Mouse (Mus musculus) limb, embryonic 12.5 days (tissue): ENCODE measurements around the gene Ggta1. TPM values are rescaled to one million over a fixed set of nuclear protein-coding genes. Genes with fewer than 3 reads are reported as not detected.

Source experiments
- ATAC-seq: fragments of 200-750 bp; cut with Nextera tagmentation; 2 replicates; pipeline ENCODE4 v1.8.0; 2017; ENCODE audit warnings: low read depth, moderate TSS enrichment; ENCODE audit not compliant: insufficient number of reproducible peaks, insufficient read depth, low FRiP score, low TSS enrichment
- H3K27ac ChIP-seq: fragments of 300-500 bp; sonication (generic); 2 replicates; pipeline ENCODE4 v1.5.1; 2016; ENCODE audit warnings: mild to moderate bottlenecking, moderate library complexity
- H3K27me3 ChIP-seq: fragments of 300-500 bp; sonication (generic); 2 replicates; pipeline ENCODE4 v1.6.1; 2016; ENCODE audit warnings: mild to moderate bottlenecking, moderate library complexity
- H3K36me3 ChIP-seq: fragments of 300-500 bp; sonication (generic); 2 replicates; pipeline ENCODE4 v1.6.1; 2016; ENCODE audit warnings: mild to moderate bottlenecking, moderate library complexity
- H3K4me1 ChIP-seq: fragments of 300-500 bp; sonication (generic); replicated peaks from 2 replicates; pipeline ENCODE4 v1.6.1; 2016
- H3K4me2 ChIP-seq: fragments of 300-500 bp; sonication (generic); 2 replicates; pipeline ENCODE4 v1.6.1; 2016; ENCODE audit warnings: mild to moderate bottlenecking, moderate library complexity
- H3K4me3 ChIP-seq: fragments of 300-500 bp; sonication (generic); replicated peaks from 2 replicates; pipeline ENCODE4 v1.5.1; 2016; ENCODE audit warnings: mild to moderate bottlenecking
- H3K9ac ChIP-seq: fragments of 300-500 bp; sonication (generic); replicated peaks from 2 replicates; pipeline ENCODE4 v1.6.1; 2016; ENCODE audit warnings: mild to moderate bottlenecking, moderate library complexity
- H3K9me3 ChIP-seq: fragments of 300-500 bp; sonication (generic); 2 replicates; pipeline ENCODE4 v1.6.1; 2016; ENCODE audit warnings: mild to moderate bottlenecking, moderate library complexity
- WGBS: fragments of 180-500 bp; shearing (Covaris S2); methylation state at CpG from one replicate; pipeline ENCODE4 v1.1.7; 2016; 5-methylcytosine and 5-hydroxymethylcytosine counted together
- polyA plus RNA-seq: library from polyadenylated mRNA; unstranded; fragments of >200 nt; fragmentation: Nextera tagmentation; extraction: Ambion mirVana; gene quantifications from 2 replicates; pipeline ENCODE4 v1.2.1, GENCODE M21; 2016

Gene Ggta1
- polyA plus RNA-seq, 1 experiment from 2014 or later = 7.8 TPM

- H3K27ac ChIP-seq = no peak overlapping the region
- no peak overlapping the region for H3K9ac ChIP-seq
- H3K4me3 ChIP-seq = no peak overlapping the region
- WGBS = 83% methylated on average over 6 of the region's 6 CpGs
- no peaks in the 10 kb centered on the region for H3K27me3 ChIP-seq
- H3K4me2 ChIP-seq = no peak overlapping the region
- H3K36me3 ChIP-seq = peaks cover 5% of the 10 kb centered on the region; the same call in 1 of the 2 replicates
- H3K4me1 ChIP-seq = no peaks in the 10 kb centered on the region
- H3K9me3 ChIP-seq = peaks cover 10% of the 10 kb centered on the region; the same call in 1 of the 2 replicates
- ATAC-seq = no peak
Observed at GRCm38 (mm10) chr2:35416473-35416872, 46.6 kb downstream of the Ggta1 start.

- no peak for ATAC-seq
- no peak overlapping the region for H3K27ac ChIP-seq
- H3K4me2 ChIP-seq = no peak overlapping the region
- 93% methylated on average over 3 of the region's 3 CpGs for WGBS
- H3K4me1 ChIP-seq = no peaks in the 10 kb centered on the region
- no peaks in the 10 kb centered on the region for H3K9me3 ChIP-seq
- H3K9ac ChIP-seq = no peak overlapping the region
- no peak overlapping the region for H3K4me3 ChIP-seq
- H3K27me3 ChIP-seq = no peaks in the 10 kb centered on the region
- no peaks in the 10 kb centered on the region for H3K36me3 ChIP-seq
Observed at GRCm38 (mm10) chr2:35412810-35413209, 50.2 kb downstream of the Ggta1 start.

DNA sequence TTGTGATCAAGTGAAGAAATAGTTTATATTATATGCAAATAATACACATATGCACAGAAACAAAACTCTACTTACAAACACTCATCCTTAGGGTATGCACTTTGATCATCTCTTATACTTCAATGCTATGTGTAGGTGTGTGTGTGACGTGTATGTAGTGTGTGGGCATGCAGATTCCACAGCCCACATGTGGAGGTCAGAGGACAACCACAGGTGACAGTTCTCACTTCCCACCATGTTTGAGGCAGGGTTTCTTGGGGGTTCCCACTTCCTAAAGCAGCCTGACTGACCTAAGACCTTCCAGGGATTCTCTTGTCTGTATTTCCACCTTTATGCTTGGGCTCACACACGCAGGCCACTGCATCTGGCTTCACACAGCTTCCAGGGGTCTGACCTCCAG lies 50.8 kb downstream of the Ggta1 start:
- 68% methylated on average over 2 of the region's 2 CpGs for WGBS

DNA sequence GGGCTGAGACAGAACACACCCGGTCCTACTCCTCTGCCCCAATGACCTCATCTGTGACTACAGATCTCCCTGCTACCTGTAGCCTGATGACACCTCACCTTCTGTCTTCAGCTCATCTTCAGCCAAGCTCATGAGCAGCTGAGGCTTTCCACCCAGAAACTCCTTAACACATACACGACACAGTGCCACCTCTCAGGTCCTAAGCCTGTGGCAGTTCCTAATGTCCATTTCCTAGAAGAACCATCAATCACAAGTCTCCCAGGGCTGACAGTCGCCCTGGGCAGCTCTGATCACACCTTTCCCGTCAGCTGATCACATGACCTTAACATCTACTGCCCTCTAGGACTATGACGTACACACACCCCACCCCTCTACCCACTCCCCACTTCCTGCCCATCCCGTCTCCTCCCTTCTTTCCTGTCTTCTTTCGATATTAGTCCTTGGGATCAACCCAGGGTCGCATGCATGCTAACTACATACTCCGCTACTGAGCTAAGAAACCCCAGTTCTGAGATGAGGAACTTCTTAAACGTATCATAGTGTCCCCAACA lies 51.3 kb downstream of the Ggta1 start:
- 69% methylated on average over 10 of the region's 10 CpGs for WGBS
- H3K9me3 ChIP-seq = no peaks in the 10 kb centered on the region
- no peak overlapping the region for H3K4me3 ChIP-seq
- H3K9ac ChIP-seq = no peak overlapping the region
- no peak overlapping the region for H3K27ac ChIP-seq
- no peak for ATAC-seq
- no peak overlapping the region for H3K4me2 ChIP-seq
- H3K36me3 ChIP-seq = no peaks in the 10 kb centered on the region
- H3K4me1 ChIP-seq = no peaks in the 10 kb centered on the region
- no peaks in the 10 kb centered on the region for H3K27me3 ChIP-seq

More for the DNA sequence above, 50.8 kb downstream of the Ggta1 start:
- no peak overlapping the region for H3K4me2 ChIP-seq
- no peak overlapping the region for H3K4me3 ChIP-seq
- H3K36me3 ChIP-seq = no peaks in the 10 kb centered on the region
- H3K27me3 ChIP-seq = no peaks in the 10 kb centered on the region
- no peak overlapping the region for H3K27ac ChIP-seq
- H3K9ac ChIP-seq = no peak overlapping the region
- no peaks in the 10 kb centered on the region for H3K9me3 ChIP-seq
- H3K4me1 ChIP-seq = no peaks in the 10 kb centered on the region
- no peak for ATAC-seq

GRCm38 (mm10) chr2:35409466-35409865 lies 53.6 kb downstream of the Ggta1 start:
- H3K27me3 ChIP-seq = no peaks in the 10 kb centered on the region
- no peaks in the 10 kb centered on the region for H3K4me1 ChIP-seq
- no peak overlapping the region for H3K4me2 ChIP-seq
- H3K9ac ChIP-seq = no peak overlapping the region
- no peaks in the 10 kb centered on the region for H3K36me3 ChIP-seq
- no peak overlapping the region for H3K4me3 ChIP-seq
- H3K9me3 ChIP-seq = no peaks in the 10 kb centered on the region
- ATAC-seq = no peak
- H3K27ac ChIP-seq = no peak overlapping the region
- 86% methylated on average over 6 of the region's 6 CpGs for WGBS

DNA sequence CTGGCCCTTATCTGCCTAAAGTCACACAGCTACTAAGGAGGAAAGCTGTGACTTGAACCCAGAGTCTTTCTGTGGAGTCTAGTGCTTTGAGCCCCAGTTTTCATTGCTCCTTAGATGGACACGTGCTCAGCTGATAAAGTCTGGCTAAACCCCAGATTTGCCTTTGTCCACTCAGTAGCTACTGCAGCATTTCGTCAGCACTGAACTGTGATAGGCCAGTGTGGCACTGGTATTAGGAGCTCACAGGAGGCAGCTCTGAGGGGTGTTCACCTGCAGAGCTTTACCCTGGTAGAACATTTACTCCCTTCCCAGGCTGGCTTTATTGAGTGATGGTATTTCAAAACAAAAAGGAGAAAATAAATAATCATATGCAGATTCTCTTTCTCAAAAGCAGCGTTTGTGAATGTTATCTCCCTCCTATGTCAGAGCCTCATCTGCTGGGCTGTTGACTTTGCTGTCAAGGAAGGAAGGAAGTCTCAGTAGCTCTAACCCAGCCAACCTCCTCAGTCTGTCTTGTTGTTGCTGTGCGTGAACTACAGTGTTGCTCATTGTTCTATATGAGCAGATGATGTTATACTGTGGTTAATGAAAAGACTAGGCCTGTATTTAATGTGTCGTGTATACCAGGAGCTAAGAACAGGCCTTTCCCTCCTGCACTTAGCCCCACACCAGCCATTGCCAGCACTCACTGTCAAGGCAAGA lies 54.5 kb downstream of the Ggta1 start:
- ATAC-seq = no peak
- H3K27me3 ChIP-seq = no peaks in the 10 kb centered on the region
- no peak overlapping the region for H3K4me2 ChIP-seq
- WGBS = 87% methylated on average over 5 of the region's 5 CpGs
- H3K4me1 ChIP-seq = no peaks in the 10 kb centered on the region
- H3K9ac ChIP-seq = no peak overlapping the region
- H3K27ac ChIP-seq = no peak overlapping the region
- no peaks in the 10 kb centered on the region for H3K9me3 ChIP-seq
- H3K4me3 ChIP-seq = no peak overlapping the region
- no peaks in the 10 kb centered on the region for H3K36me3 ChIP-seq

GRCm38 (mm10) chr2:35407878-35408277 lies 55.2 kb downstream of the Ggta1 start:
- WGBS = 88% methylated on average over 7 of the region's 7 CpGs
- Histone ChIP-seq H3K9ac (no peak overlapping the region), H3K27me3 (no peaks in the 10 kb centered on the region), H3K4me1 (no peaks in the 10 kb centered on the region), H3K27ac (no peak overlapping the region), H3K36me3 (no peaks in the 10 kb centered on the region), H3K4me2 (no peak overlapping the region), H3K9me3 (no peaks in the 10 kb centered on the region), H3K4me3 (no peak overlapping the region)
- ATAC-seq = no peak

DNA sequence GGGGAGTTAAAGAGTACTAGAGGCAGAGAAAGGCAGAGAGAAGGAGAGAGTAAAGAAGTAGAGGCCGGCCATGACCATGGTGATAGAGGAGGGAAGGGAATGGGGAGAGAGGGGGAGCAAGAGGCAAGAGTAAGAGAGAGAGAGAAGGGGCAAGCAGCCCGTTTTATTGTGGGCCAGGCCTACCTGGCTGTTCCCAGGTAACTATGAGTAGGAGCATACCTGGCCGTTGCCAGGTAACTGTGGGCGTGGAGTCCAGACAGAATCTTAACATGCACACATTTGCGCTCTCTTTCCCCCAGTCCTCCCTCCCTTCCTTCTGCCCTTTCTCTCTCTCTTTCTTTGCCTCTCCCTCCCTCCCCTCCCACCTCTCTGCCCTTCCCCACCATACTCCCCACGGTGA lies 55.8 kb downstream of the Ggta1 start:
- Histone ChIP-seq H3K4me1 (no peaks in the 10 kb centered on the region), H3K36me3 (no peaks in the 10 kb centered on the region), H3K9me3 (no peaks in the 10 kb centered on the region), H3K9ac (no peak overlapping the region), H3K4me2 (no peak overlapping the region), H3K27me3 (no peaks in the 10 kb centered on the region), H3K27ac (no peak overlapping the region), H3K4me3 (no peak overlapping the region)
- ATAC-seq = no peak
- 85% methylated on average over 6 of the region's 6 CpGs for WGBS

DNA sequence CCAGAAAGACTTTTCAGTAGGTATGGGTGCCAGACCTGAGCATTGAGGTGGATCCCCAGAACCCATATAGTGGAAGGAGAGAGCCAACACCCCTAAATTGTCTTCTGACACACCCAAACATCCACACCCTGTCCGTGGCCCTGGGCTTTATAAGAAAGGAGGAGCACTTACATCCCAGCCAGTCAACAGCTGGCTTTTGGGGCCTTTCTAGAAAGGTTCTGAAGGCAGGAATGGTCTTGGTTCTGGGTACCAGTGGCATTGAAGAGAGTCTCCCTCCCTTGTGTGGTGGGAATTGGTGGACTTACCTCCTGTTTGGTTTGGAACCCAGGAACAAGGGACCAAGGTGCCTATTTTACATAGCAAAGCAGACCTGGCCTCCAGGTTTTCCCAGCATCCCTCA lies 56.4 kb downstream of the Ggta1 start:
- H3K9ac ChIP-seq = no peak overlapping the region
- no peaks in the 10 kb centered on the region for H3K4me1 ChIP-seq
- H3K4me2 ChIP-seq = no peak overlapping the region
- no peaks in the 10 kb centered on the region for H3K9me3 ChIP-seq
- no peak for ATAC-seq
- H3K4me3 ChIP-seq = no peak overlapping the region
- no peaks in the 10 kb centered on the region for H3K36me3 ChIP-seq
- H3K27me3 ChIP-seq = no peaks in the 10 kb centered on the region
- no peak overlapping the region for H3K27ac ChIP-seq
- WGBS = 63% methylated on average over 1 of the region's 1 CpGs

DNA sequence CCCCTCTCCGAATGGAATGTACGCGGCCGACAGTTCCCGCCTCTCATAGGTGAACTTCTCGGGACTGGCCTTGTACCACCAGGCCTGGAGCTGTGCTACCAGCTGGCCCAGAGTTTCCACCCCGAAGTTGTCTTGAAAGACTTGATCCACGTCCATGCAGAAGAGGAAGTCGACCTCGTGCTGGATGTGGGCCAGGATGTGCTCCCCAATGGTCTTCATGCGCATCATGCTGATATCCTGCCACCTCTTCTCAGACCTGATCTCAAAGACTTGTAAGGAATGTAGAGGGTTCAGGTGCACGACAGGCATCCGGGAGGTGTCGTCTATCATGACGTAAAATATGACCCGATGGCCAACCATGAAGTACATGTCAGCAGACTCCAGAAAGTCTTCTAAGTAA lies 60.6 kb downstream of the Ggta1 start:
- Histone ChIP-seq H3K9me3 (no peaks in the 10 kb centered on the region), H3K4me1 (no peaks in the 10 kb centered on the region), H3K4me2 (no peak overlapping the region), H3K36me3 (no peaks in the 10 kb centered on the region), H3K9ac (no peak overlapping the region), H3K27me3 (0 out of 2 replicates have a peak, but pooled peaks cover 5% of the 10 kb centered on the region), H3K4me3 (no peak overlapping the region), H3K27ac (no peak overlapping the region)
- 91% methylated on average over 16 of the region's 16 CpGs for WGBS
- no peak for ATAC-seq

DNA sequence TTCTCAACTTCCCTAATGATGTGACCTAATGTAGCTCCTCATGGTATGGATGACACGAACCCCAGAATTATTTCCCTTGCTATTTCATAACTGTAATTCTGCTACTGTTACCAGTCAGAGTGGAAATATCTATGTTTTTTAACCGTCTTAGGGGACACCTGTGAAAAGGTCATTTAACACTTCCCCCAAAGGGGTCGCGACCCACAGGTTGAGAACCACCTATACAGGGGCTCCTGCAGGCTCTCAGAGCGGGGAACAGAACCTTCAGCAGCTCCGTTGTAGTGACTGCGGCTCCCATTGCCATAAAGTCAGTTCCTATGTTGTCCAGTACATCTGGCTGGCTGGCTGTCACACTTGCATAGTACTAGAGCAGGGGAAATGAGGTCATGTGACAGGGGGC lies 62.3 kb downstream of the Ggta1 start:
- Histone ChIP-seq H3K27me3 (0 out of 2 replicates have a peak, but pooled peaks cover 5% of the 10 kb centered on the region), H3K36me3 (no peaks in the 10 kb centered on the region), H3K9me3 (no peaks in the 10 kb centered on the region), H3K4me2 (no peak overlapping the region), H3K4me1 (no peaks in the 10 kb centered on the region), H3K27ac (no peak overlapping the region), H3K9ac (no peak overlapping the region), H3K4me3 (no peak overlapping the region)
- 88% methylated on average over 7 of the region's 7 CpGs for WGBS
- ATAC-seq = no peak
